Mouse (Mus musculus) erythroid progenitor cell, adult 5-6 weeks (primary cell): ENCODE data around the gene Sdhd. TPM values are rescaled to one million over a fixed set of nuclear protein-coding genes. Genes with fewer than 3 reads are reported as not detected.

Experiments used
- total RNA-seq, 2 experiments: library from RNA; stranded (forward) in 1 of 2; stranded (reverse) in 1 of 2; fragments of 150-400 nt in 1 of 2; fragments of 186-747, 209-891 nt in 1 of 2; gene quantifications; 2 replicates each; pipeline versions ENCODE4 v1.2.3 to v1.2.4; 2015 to 2017; ENCODE audit warnings: low replicate concordance in 2 of 2

Sdhd gene
- total RNA-seq, 2 experiments from 2014 or later = 43.1 to 79.6 TPM

Other genes with a start within 250 kb of the Sdhd start
- not detected in 2 replicates for gene Plet1, start 109.3 kb downstream of the Sdhd start, total RNA-seq (2015; ENCODE audit: low replicate concordance)
- not detected in 2 replicates for gene Plet1, start 109.3 kb downstream of the Sdhd start, total RNA-seq (2017; ENCODE audit: low replicate concordance)
- 37.3 and 40.0 TPM in 2 replicates for gene Pts, start 75.1 kb downstream of the Sdhd start, total RNA-seq (2015; ENCODE audit: low replicate concordance)
- 3.7 and 17.7 TPM in 2 replicates for gene Pts, start 75.1 kb downstream of the Sdhd start, total RNA-seq (2017; ENCODE audit: low replicate concordance)
- 10.8 and 13.8 TPM in 2 replicates for gene Il18, start 49.0 kb downstream of the Sdhd start, total RNA-seq (2015; ENCODE audit: low replicate concordance)
- gene Il18, start 49.0 kb downstream of the Sdhd start, total RNA-seq (2017; ENCODE audit: low replicate concordance) = 1.1 and 11.3 TPM in 2 replicates
- gene Bco2, start 48.6 kb downstream of the Sdhd start, total RNA-seq (2015; ENCODE audit: low replicate concordance) = not detected in 2 replicates
- not detected in 2 replicates for gene Bco2, start 48.6 kb downstream of the Sdhd start, total RNA-seq (2017; ENCODE audit: low replicate concordance)
- not detected in 2 replicates for gene Tex12, start 42.5 kb downstream of the Sdhd start, total RNA-seq (2015; ENCODE audit: low replicate concordance)
- gene Tex12, start 42.5 kb downstream of the Sdhd start, total RNA-seq (2017; ENCODE audit: low replicate concordance) = not detected in 2 replicates
- gene Timm8b, start 98 bp upstream of the Sdhd start, total RNA-seq (2015; ENCODE audit: low replicate concordance) = 29.6 and 98.1 TPM in 2 replicates
- gene Timm8b, start 98 bp upstream of the Sdhd start, total RNA-seq (2017; ENCODE audit: low replicate concordance) = 22.5 and 77.4 TPM in 2 replicates
- not detected in 2 replicates for gene Pih1d2, start 13.5 kb upstream of the Sdhd start, total RNA-seq (2015; ENCODE audit: low replicate concordance)
- 0.64 TPM in 1 of 2 replicates, not detected in the other for gene Pih1d2, start 13.5 kb upstream of the Sdhd start, total RNA-seq (2017; ENCODE audit: low replicate concordance)
- 11.3 and 16.9 TPM in 2 replicates for gene Nkapd1, start 13.7 kb upstream of the Sdhd start, total RNA-seq (2015; ENCODE audit: low replicate concordance)
- gene Nkapd1, start 13.7 kb upstream of the Sdhd start, total RNA-seq (2017; ENCODE audit: low replicate concordance) = 7.2 and 11.9 TPM in 2 replicates
- gene Dlat, start 56.0 kb upstream of the Sdhd start, total RNA-seq (2015; ENCODE audit: low replicate concordance) = 8.0 and 12.3 TPM in 2 replicates
- gene Dlat, start 56.0 kb upstream of the Sdhd start, total RNA-seq (2017; ENCODE audit: low replicate concordance) = 6.9 and 15.3 TPM in 2 replicates
- not detected in 2 replicates for gene Dixdc1, start 135.7 kb upstream of the Sdhd start, total RNA-seq (2015; ENCODE audit: low replicate concordance)
- gene Dixdc1, start 135.7 kb upstream of the Sdhd start, total RNA-seq (2017; ENCODE audit: low replicate concordance) = not detected in 2 replicates
- gene 2310030G06Rik, start 142.7 kb upstream of the Sdhd start, total RNA-seq (2015; ENCODE audit: low replicate concordance) = not detected in 2 replicates
- not detected in 2 replicates for gene 2310030G06Rik, start 142.7 kb upstream of the Sdhd start, total RNA-seq (2017; ENCODE audit: low replicate concordance)
- not detected in 2 replicates for gene Cryab, start 147.5 kb upstream of the Sdhd start, total RNA-seq (2015; ENCODE audit: low replicate concordance)
- gene Cryab, start 147.5 kb upstream of the Sdhd start, total RNA-seq (2017; ENCODE audit: low replicate concordance) = not detected in 2 replicates
- not detected in 2 replicates for gene Hspb2, start 148.5 kb upstream of the Sdhd start, total RNA-seq (2015; ENCODE audit: low replicate concordance)
- gene Hspb2, start 148.5 kb upstream of the Sdhd start, total RNA-seq (2017; ENCODE audit: low replicate concordance) = not detected in 2 replicates
- gene Fdxacb1, start 164.4 kb upstream of the Sdhd start, total RNA-seq (2015; ENCODE audit: low replicate concordance) = 7.9 and 8.0 TPM in 2 replicates
- gene Fdxacb1, start 164.4 kb upstream of the Sdhd start, total RNA-seq (2017; ENCODE audit: low replicate concordance) = 6.8 and 8.2 TPM in 2 replicates
- 16.8 and 45.4 TPM in 2 replicates for gene Alg9, start 171.2 kb upstream of the Sdhd start, total RNA-seq (2015; ENCODE audit: low replicate concordance)
- gene Alg9, start 171.2 kb upstream of the Sdhd start, total RNA-seq (2017; ENCODE audit: low replicate concordance) = 11.4 and 14.8 TPM in 2 replicates
- gene 1110032A03Rik, start 171.7 kb upstream of the Sdhd start, total RNA-seq (2015; ENCODE audit: low replicate concordance) = 28.1 and 38.2 TPM in 2 replicates
- gene 1110032A03Rik, start 171.7 kb upstream of the Sdhd start, total RNA-seq (2017; ENCODE audit: low replicate concordance) = 15.9 and 21.1 TPM in 2 replicates
- 88.0 and 88.3 TPM in 2 replicates for gene Ppp2r1b, start 241.5 kb upstream of the Sdhd start, total RNA-seq (2015; ENCODE audit: low replicate concordance)
- 87.7 and 116 TPM in 2 replicates for gene Ppp2r1b, start 241.5 kb upstream of the Sdhd start, total RNA-seq (2017; ENCODE audit: low replicate concordance)